Mouse (Mus musculus) ovary, postnatal 14 days (tissue): ENCODE measurements around the gene Ecm2.

ENCODE experiments used
- DNase-seq: peaks from one replicate; pipeline ENCODE4 v3.0.0; 2022; ENCODE audit warnings: low spot score

The Ecm2 gene

GRCm38 (mm10) chr13:49504510-49504909, at the start of gene Ecm2:
Gene Ecm2, plus strand, starts transcription at chr13:49504810.
- no peak for DNase-seq

- DNase-seq, result no peak
These were observed 44.3 kb upstream of the Ecm2 start for GRCm38 (mm10) chr13:49460276-49460675.

GRCm38 (mm10) chr13:49460692-49461414, 43.8 kb upstream of the Ecm2 start:
- DNase-seq, result no peak

- DNase-seq, result no peak
These were observed 43.0 kb upstream of the Ecm2 start for GRCm38 (mm10) chr13:49461458-49462132.

- DNase-seq, result no peak
These were observed 41.7 kb upstream of the Ecm2 start for GRCm38 (mm10) chr13:49462921-49463320.

GRCm38 (mm10) chr13:49465875-49466274, 38.7 kb upstream of the Ecm2 start:
- no peak for DNase-seq

- DNase-seq, result peak; percentile 61
These were observed 38.1 kb upstream of the Ecm2 start for GRCm38 (mm10) chr13:49466393-49467075.

- DNase-seq, result no peak
These were observed 37.0 kb upstream of the Ecm2 start for GRCm38 (mm10) chr13:49467585-49467984.

- no peak for DNase-seq
These were observed 35.6 kb upstream of the Ecm2 start for GRCm38 (mm10) chr13:49469002-49469401.

- DNase-seq, result no peak
These were observed 34.3 kb upstream of the Ecm2 start for GRCm38 (mm10) chr13:49470319-49470718.

GRCm38 (mm10) chr13:49470806-49471205, 33.8 kb upstream of the Ecm2 start:
- DNase-seq, result no peak

GRCm38 (mm10) chr13:49471981-49472675, 32.5 kb upstream of the Ecm2 start:
- no peak for DNase-seq

- no peak for DNase-seq
These were observed 32.0 kb upstream of the Ecm2 start for GRCm38 (mm10) chr13:49472676-49473005.

GRCm38 (mm10) chr13:49477887-49478286, 26.7 kb upstream of the Ecm2 start:
- DNase-seq, result no peak

- no peak for DNase-seq
These were observed 25.7 kb upstream of the Ecm2 start for GRCm38 (mm10) chr13:49478851-49479374.

GRCm38 (mm10) chr13:49479399-49479798, 25.2 kb upstream of the Ecm2 start:
- DNase-seq, result no peak

- peak; percentile 58 for DNase-seq
These were observed 24.6 kb upstream of the Ecm2 start for GRCm38 (mm10) chr13:49480057-49480456.

GRCm38 (mm10) chr13:49480551-49480950, 24.1 kb upstream of the Ecm2 start:
- DNase-seq, result no peak

- DNase-seq, result no peak
These were observed 19.2 kb upstream of the Ecm2 start for GRCm38 (mm10) chr13:49485388-49485787.

- DNase-seq, result no peak
These were observed 11.9 kb upstream of the Ecm2 start, which contains the start of gene Tes3-ps for GRCm38 (mm10) chr13:49492376-49493368. Gene Tes3-ps, plus strand, starts transcription at chr13:49493318.

- DNase-seq, result no peak
These were observed 1.2 kb downstream of the Ecm2 start for GRCm38 (mm10) chr13:49505776-49506175.
